Mouse (Mus musculus) left cerebral cortex, adult 11 months (tissue): ENCODE data around the gene Cox5a.

Experiments
- DNase-seq: peaks from one replicate; pipeline ENCODE4 v3.0.0; 2022; ENCODE audit warnings: low spot score

The Cox5a gene

GRCm38 (mm10) chr9:57521056-57521911 is at the start of gene Cox5a:
Gene Cox5a, plus strand, starts transcription at chr9:57521274.
- DNase-seq = peak; percentile 88

GRCm38 (mm10) chr9:57485774-57486173 is 35.3 kb upstream of the Cox5a start:
- peak; percentile 73 for DNase-seq

GRCm38 (mm10) chr9:57487807-57488206 is 33.3 kb upstream of the Cox5a start:
- DNase-seq = no peak

DNA sequence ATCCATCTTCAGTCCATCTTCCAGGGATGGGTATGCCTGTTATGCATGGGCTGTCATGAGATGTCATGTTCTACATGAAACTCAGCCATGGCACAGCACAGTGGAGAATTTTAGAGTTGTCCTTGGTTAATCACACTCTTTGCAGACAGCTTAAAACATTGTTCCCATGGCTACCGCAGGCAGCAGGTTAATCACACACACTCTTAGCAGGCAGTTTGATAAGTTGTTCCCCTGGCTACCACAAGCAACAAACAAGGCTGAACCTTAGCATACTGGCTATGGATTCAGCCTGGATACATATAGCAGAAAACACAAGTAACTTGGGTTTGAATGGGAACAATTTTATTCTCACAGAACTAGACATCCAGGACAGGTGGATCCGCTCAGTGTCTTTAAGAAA is 27.5 kb upstream of the Cox5a start:
- DNase-seq = no peak

DNA sequence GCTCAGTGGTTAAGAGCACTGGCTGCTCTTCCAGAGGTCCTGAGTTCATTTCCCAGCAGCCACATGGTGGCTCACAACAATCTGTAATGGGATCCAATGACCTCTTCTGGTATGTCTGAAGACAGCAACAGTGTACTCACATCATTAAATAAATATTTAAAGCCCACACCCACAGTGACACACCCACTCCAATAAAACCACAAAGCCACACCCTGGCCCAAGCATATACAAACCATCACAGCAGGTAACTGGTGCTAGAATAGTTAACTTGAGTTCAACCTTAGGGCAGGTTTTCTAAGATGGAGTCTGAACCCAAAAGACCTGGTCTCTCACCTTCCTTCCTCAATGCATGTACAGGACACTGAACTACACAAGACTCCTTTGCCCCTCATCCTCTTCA is 26.1 kb upstream of the Cox5a start:
- DNase-seq = no peak

GRCm38 (mm10) chr9:57497236-57497635 is 23.8 kb upstream of the Cox5a start:
- DNase-seq = no peak

DNA sequence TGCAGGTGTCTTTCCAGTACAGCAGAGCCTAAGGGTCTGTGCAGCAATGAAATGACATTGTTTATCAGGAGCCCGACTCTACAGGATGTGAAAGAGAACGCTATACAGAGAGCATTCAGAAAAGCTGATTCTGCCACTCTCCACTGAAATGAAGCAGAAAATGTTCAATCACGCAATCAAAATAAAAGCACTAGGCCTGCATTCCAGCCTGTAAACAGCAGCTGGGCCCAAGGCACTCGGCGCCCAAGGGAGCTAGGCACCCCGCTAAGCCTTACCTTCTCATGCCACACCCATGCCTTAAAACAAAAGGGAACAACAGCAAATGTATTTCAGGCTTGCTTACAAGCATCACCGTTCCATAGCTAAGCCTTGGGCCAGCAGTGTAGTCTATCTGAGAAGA is 22.5 kb upstream of the Cox5a start:
- no peak for DNase-seq

DNA sequence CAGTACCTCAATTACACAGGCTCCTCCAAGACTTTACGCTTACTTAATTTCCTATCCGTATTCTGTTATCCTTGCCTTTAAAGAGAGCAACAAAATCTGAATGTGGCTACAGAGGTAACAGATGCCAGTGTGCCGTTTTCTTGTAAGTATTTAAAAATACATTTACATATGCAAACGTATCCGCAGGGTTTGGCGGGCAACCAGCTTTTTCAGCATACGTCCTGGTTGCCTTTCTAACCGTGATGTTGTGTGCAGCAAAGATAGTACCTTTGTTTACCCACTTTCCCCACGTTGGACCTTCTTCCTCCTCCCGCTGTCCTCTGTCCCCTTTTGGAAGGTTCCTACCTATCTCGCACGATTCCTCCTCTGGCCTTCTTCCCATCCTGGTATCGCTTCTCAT is 19.6 kb upstream of the Cox5a start:
- DNase-seq = no peak

DNA sequence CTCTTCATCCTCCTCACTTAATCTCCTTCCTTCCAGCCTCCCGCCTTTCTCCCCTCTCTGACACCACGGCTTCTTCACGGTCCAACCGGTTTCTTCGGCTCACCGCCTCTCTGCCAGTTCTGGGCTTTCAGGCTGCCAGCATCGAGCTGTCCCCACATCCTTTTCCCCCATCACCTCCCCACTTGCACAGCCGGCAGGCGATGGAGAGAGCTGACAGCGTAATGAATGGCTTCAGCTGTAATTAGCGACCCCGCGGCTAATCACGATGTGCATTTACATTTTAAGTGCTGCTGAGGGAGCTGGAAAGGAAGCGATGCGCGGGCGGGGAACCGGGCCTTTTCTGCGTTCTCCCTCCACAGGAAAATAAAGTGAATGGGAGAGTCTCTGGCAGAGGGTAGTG is 19.2 kb upstream of the Cox5a start:
- DNase-seq = no peak

GRCm38 (mm10) chr9:57502911-57503621 is 18.0 kb upstream of the Cox5a start:
- no peak for DNase-seq

DNA sequence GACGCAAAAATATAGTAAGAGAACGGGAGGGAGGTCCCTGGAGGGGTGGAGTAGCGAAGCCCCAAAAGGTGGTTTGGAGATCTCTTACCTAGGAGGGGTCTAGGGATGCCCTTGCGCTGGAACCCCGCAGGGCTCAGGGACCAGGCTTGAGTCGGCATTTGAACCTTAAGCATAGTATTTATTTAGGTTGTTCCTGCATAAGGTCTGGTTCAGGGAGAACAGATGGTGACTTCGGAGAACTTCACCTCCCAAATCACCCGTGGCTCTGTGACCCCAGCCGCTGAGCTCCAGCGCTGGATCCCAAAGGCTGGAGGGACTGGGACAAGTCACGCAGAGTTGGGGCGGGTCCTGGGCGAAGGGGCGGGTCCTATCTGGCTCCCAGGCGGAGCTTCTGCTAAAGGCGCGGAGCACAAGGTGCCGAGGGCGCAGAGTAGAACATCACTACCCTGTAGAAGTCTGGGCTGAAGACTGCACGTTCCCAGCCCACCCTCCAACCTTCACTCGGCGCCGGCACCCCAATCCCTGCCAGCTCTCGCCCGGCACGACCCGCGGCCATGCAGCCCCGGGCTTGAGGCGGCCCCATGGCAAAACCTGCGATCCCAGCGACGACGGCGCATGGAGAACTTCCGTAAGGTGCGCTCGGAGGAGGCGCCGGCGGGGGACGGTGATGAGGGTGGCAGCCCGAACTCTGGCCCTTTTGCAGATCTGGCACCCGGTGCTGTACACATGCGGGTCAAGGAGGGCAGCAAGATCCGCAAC is 17.3 kb upstream of the Cox5a start, which contains the start of gene Rpp25:
Rpp25 (plus strand) TSS at position 405 of the 759 bp plus-strand sequence.
- DNase-seq = no peak

- DNase-seq = no peak
Observed at GRCm38 (mm10) chr9:57504381-57504700, 16.7 kb upstream of the Cox5a start.

DNA sequence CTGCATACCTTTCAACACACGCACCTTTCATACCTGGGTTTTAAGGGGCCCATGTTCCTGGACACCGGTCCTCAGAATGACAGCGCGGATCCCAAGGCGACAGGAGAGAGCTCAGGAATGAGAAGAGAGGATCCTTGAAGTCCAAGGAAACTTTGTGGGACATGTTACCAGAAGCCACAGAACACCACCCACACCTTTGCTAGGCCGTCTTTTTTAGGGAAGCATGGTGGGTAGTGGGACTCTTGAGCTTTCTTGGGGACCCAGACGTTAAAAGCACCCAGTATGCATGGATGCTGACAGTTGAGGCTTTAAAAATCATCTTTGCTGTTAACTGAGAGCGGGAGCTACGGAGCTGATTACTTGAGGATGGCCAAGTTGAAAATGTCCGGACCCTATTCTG is 16.2 kb upstream of the Cox5a start:
- DNase-seq = no peak

- no peak for DNase-seq
Observed at GRCm38 (mm10) chr9:57505700-57506099, 15.4 kb upstream of the Cox5a start.

GRCm38 (mm10) chr9:57510577-57510976 is 10.5 kb upstream of the Cox5a start:
- DNase-seq = no peak

- DNase-seq = no peak
Observed at GRCm38 (mm10) chr9:57517113-57517512, 4.0 kb upstream of the Cox5a start.

GRCm38 (mm10) chr9:57520375-57521055 is 559 bp upstream of the Cox5a start:
- DNase-seq = no peak

DNA sequence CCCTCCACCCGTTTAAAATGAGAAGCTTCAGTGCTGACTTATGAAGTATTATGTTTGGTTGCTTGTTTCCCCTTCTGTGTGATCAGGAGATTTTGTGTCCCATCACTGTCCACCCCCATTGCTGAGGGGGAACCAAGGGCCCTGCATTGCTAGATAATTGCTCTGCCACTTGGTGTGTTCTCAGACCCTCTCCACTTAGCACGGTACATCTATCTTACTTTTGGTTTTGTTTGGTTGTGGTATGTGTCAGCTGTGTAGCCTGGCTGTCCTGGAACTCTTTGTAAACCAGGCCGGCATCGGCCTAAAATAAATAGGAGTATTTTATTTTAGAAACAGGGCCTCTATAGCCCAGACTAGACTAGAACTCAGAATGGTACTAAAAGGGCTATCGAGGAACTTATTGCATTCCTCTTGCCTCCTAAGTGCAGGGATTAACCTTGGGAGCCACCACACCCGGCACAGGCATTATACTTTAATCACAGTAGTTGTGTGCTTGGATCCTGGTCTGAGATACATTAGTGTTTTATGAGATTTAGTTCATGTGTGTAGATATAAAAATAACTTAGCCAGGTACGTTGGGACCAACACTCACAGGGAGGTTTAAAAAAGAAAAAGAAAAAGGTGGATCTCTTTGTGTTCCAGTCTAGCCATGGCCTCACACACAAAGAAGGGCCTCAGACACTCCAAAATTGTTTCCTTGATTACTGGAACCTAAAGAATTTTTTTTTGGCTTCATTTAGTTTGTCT is 1.2 kb downstream of the Cox5a start:
- no peak for DNase-seq

- DNase-seq = no peak
Observed at GRCm38 (mm10) chr9:57522861-57523246, 1.8 kb downstream of the Cox5a start.

- no peak for DNase-seq
Observed at GRCm38 (mm10) chr9:57523754-57524153, 2.7 kb downstream of the Cox5a start.

GRCm38 (mm10) chr9:57524439-57524838 is 3.4 kb downstream of the Cox5a start:
- DNase-seq = no peak
